Mouse (Mus musculus) liver, adult 2 months (tissue): ENCODE results near the gene Cd300lg.

Experiments used
- CTCF ChIP-seq: fragments of 200-500 bp; IDR thresholded peaks from 2 replicates; pipeline ENCODE4 v1.5.1; 2011; ENCODE audit warnings: low read depth, low read length, control low read depth
- POLR2A ChIP-seq: fragments of 200-500 bp; IDR thresholded peaks from 2 replicates; pipeline ENCODE4 v1.6.1; 2011; ENCODE audit warnings: low read length, control low read depth; ENCODE audit not compliant: insufficient read depth; ENCODE audit errors: extremely low read depth

GRCm38 (mm10) chr11:102063076-102063475, 21.8 kb downstream of the Cd300lg start:
- TF ChIP-seq POLR2A, result no peak
- no peak for TF ChIP-seq CTCF
